Comparison of ENCODE assay signal across 9 mouse cellular contexts in genomic region chr3:95517493-95517898, GRCm38 (mm10). TPM values are rescaled to one million over a fixed set of nuclear protein-coding genes. Genes with fewer than 3 reads are reported as not detected.
DNase-seq lines count a peak whose midpoint lies in the region; ATAC-seq lines count a peak whose summit lies in the region.
"Had no signal": no experiment of that assay in that cellular context is flagged by ENCODE, and none has a peak within 500 bp of the region (broad histone marks: within the 10 kb centered on the region; RNA-seq: fewer than 3 reads in every experiment).

No protein-coding gene starts in this region.

- peak; percentile 74 for DNase-seq in CD4-positive helper T cell, adult 2 months (ENCODE audit: low read depth, low spot score)
- DNase-seq in adrenal gland, postnatal 14 days = peak; percentile 76
- peak; percentile 51 to 80 for DNase-seq in heart, adult 18-20 months
- peak; percentile 65 for DNase-seq in liver, embryonic 11.5 days (ENCODE audit: low spot score)
- DNase-seq in naive thymus-derived CD4-positive, alpha-beta T cell, adult 2 months (ENCODE audit: low read depth) = peak; percentile 82

- no peak overlapping the region for H3K9ac ChIP-seq in embryonic facial prominence, embryonic 13.5 days
- no peak overlapping the region for H3K9ac ChIP-seq in kidney, embryonic 16.5 days (replicated peaks; ENCODE audit: low read length)
- H3K9ac ChIP-seq in liver, embryonic 11.5 days (ENCODE audit: low read depth, low read length) = peak overlapping the region; percentile 8; the same call in 1 of the 2 replicates
- no peak overlapping the region for H3K9ac ChIP-seq in stomach, embryonic 14.5 days (replicated peaks; ENCODE audit: low read depth, low read length)
- H3K9ac ChIP-seq: limb, embryonic 12.5 days had no signal

- no peak overlapping the region for H3K4me3 ChIP-seq in embryonic facial prominence, embryonic 13.5 days
- no peak overlapping the region for H3K4me3 ChIP-seq in kidney, embryonic 16.5 days (ENCODE audit: low read length)
- H3K4me3 ChIP-seq in liver, embryonic 11.5 days (ENCODE audit: low read depth, low read length) = no peak overlapping the region
- H3K4me3 ChIP-seq in stomach, embryonic 14.5 days (ENCODE audit: low read depth, low read length) = no peak overlapping the region
- H3K4me3 ChIP-seq: limb, embryonic 12.5 days had no signal

- no peaks in the 10 kb centered on the region for H3K36me3 ChIP-seq in embryonic facial prominence, embryonic 13.5 days
- H3K36me3 ChIP-seq in kidney, embryonic 16.5 days (ENCODE audit: insufficient read depth, low read length) = no peaks in the 10 kb centered on the region
- H3K36me3 ChIP-seq in liver, embryonic 11.5 days (ENCODE audit: control insufficient read depth, insufficient read depth, low read length) = no peaks in the 10 kb centered on the region
- no peaks in the 10 kb centered on the region for H3K36me3 ChIP-seq in stomach, embryonic 14.5 days (ENCODE audit: control insufficient read depth, insufficient read depth, low read length)
- H3K36me3 ChIP-seq: limb, embryonic 12.5 days had no signal

- H3K27me3 ChIP-seq in embryonic facial prominence, embryonic 13.5 days = no peaks in the 10 kb centered on the region
- no peaks in the 10 kb centered on the region for H3K27me3 ChIP-seq in kidney, embryonic 16.5 days (ENCODE audit: insufficient read depth, low read length)
- H3K27me3 ChIP-seq in liver, embryonic 11.5 days (replicated peaks; ENCODE audit: control insufficient read depth, insufficient read depth, low read length) = no peaks in the 10 kb centered on the region
- H3K27me3 ChIP-seq in stomach, embryonic 14.5 days (ENCODE audit: control insufficient read depth, insufficient read depth, low read length) = no peaks in the 10 kb centered on the region
- H3K27me3 ChIP-seq: limb, embryonic 12.5 days had no signal

- no peak overlapping the region for H3K27ac ChIP-seq in embryonic facial prominence, embryonic 13.5 days
- H3K27ac ChIP-seq in kidney, embryonic 16.5 days (ENCODE audit: low read length) = no peak overlapping the region
- peak overlapping the region; percentile 77 for H3K27ac ChIP-seq in liver, embryonic 11.5 days (ENCODE audit: low read depth, low read length)
- no peak overlapping the region for H3K27ac ChIP-seq in stomach, embryonic 14.5 days (ENCODE audit: low read length)

- WGBS in embryonic facial prominence, embryonic 13.5 days = 21% methylated on average over 10 of the region's 10 CpGs
- 23% methylated on average over 10 of the region's 10 CpGs for WGBS in kidney, embryonic 16.5 days
- 28% methylated on average over 10 of the region's 10 CpGs for WGBS in liver, embryonic 11.5 days
- WGBS in stomach, embryonic 14.5 days = 17% methylated on average over 10 of the region's 10 CpGs

- H3K4me2 ChIP-seq in embryonic facial prominence, embryonic 13.5 days = peak overlapping the region; percentile 18; the same call in 1 of the 2 replicates
- no peak overlapping the region for H3K4me2 ChIP-seq in kidney, embryonic 16.5 days (replicated peaks; ENCODE audit: low read depth, low read length)
- H3K4me2 ChIP-seq in liver, embryonic 11.5 days = peak overlapping the region; percentile 52
- no peak overlapping the region for H3K4me2 ChIP-seq in stomach, embryonic 14.5 days (replicated peaks; ENCODE audit: low read depth, low read length)
- H3K4me2 ChIP-seq: limb, embryonic 12.5 days had no signal

- H3K4me1 ChIP-seq in embryonic facial prominence, embryonic 13.5 days = peaks cover 3% of the 10 kb centered on the region; the same call in 1 of the 2 replicates
- no peaks in the 10 kb centered on the region for H3K4me1 ChIP-seq in kidney, embryonic 16.5 days (ENCODE audit: insufficient read depth, low read length)
- peaks cover 36% of the 10 kb centered on the region for H3K4me1 ChIP-seq in liver, embryonic 11.5 days (replicated peaks; ENCODE audit: control insufficient read depth, insufficient read depth, low read length)
- H3K4me1 ChIP-seq in stomach, embryonic 14.5 days (ENCODE audit: control insufficient read depth, insufficient read depth, low read length) = no peaks in the 10 kb centered on the region

- no peaks in the 10 kb centered on the region for H3K9me3 ChIP-seq in embryonic facial prominence, embryonic 13.5 days
- no peaks in the 10 kb centered on the region for H3K9me3 ChIP-seq in kidney, embryonic 16.5 days (ENCODE audit: low read length)
- no peaks in the 10 kb centered on the region for H3K9me3 ChIP-seq in liver, embryonic 11.5 days (ENCODE audit: control insufficient read depth, low read length)
- H3K9me3 ChIP-seq in stomach, embryonic 14.5 days (ENCODE audit: control insufficient read depth, low read depth, low read length) = no peaks in the 10 kb centered on the region
- H3K9me3 ChIP-seq: limb, embryonic 12.5 days had no signal

- ATAC-seq in embryonic facial prominence, embryonic 13.5 days (ENCODE audit: insufficient number of reproducible peaks, insufficient read depth, low FRiP score, low TSS enrichment, low read depth) = no peak
- peak; percentile 46 for ATAC-seq in kidney, embryonic 16.5 days (ENCODE audit: low FRiP score, low TSS enrichment)
- peak; percentile 27 for ATAC-seq in liver, embryonic 11.5 days (replicated peaks; ENCODE audit: low FRiP score)
- peak; percentile 26; the same call in 1 of the 2 replicates for ATAC-seq in stomach, embryonic 14.5 days (ENCODE audit: insufficient number of reproducible peaks, insufficient read depth, low FRiP score, low read depth)

RNA-seq across cellular contexts. Expression of gene Ctss, which starts 9.1 kb away (rescaled TPM):
- 15.2 and 28.4 TPM in 2 replicates for total RNA-seq in adrenal gland, postnatal 14 days (2021)
- 11.8 and 12.6 TPM in 2 replicates for polyA plus RNA-seq in embryonic facial prominence, embryonic 13.5 days (2015; fragmentation: Nextera tagmentation; extraction: Ambion mirVana)
- 10 to 100 TPM; 18.2 to 24.3 TPM for total RNA-seq in heart, adult 18-20 months (2021)
- 12.1 and 12.4 TPM in 2 replicates for polyA plus RNA-seq in kidney, embryonic 16.5 days (2015; fragmentation: Nextera tagmentation; extraction: Ambion mirVana)
- polyA plus RNA-seq in liver, embryonic 11.5 days (2014; fragmentation: Nextera tagmentation; extraction: Ambion mirVana) = 16.6 and 18.5 TPM in 2 replicates
- 20.3 and 24.5 TPM in 2 replicates for polyA plus RNA-seq in stomach, embryonic 14.5 days (2014; fragmentation: Nextera tagmentation; extraction: Ambion mirVana)

RNA-seq across cellular contexts. Expression of gene Ctsk, which starts 18.4 kb away (rescaled TPM):
- 8.4 and 11.0 TPM in 2 replicates for total RNA-seq in adrenal gland, postnatal 14 days (2021)
- polyA plus RNA-seq in embryonic facial prominence, embryonic 13.5 days (2015; fragmentation: Nextera tagmentation; extraction: Ambion mirVana) = 37.9 and 41.4 TPM in 2 replicates
- 1 to 10 TPM; 5.5 to 7.4 TPM for total RNA-seq in heart, adult 18-20 months (2021)
- polyA plus RNA-seq in kidney, embryonic 16.5 days (2015; fragmentation: Nextera tagmentation; extraction: Ambion mirVana) = 5.6 and 8.9 TPM in 2 replicates
- 1.7 and 1.8 TPM in 2 replicates for polyA plus RNA-seq in liver, embryonic 11.5 days (2014; fragmentation: Nextera tagmentation; extraction: Ambion mirVana)
- 12.7 and 13.3 TPM in 2 replicates for polyA plus RNA-seq in stomach, embryonic 14.5 days (2014; fragmentation: Nextera tagmentation; extraction: Ambion mirVana)

RNA-seq across cellular contexts. Expression of gene Hormad1, which starts 42.0 kb away (rescaled TPM):
- total RNA-seq in adrenal gland, postnatal 14 days (2021) = not detected in 2 replicates
- polyA plus RNA-seq in embryonic facial prominence, embryonic 13.5 days (2015; fragmentation: Nextera tagmentation; extraction: Ambion mirVana) = not detected in 2 replicates
- not detected for total RNA-seq in heart, adult 18-20 months (2021)
- 0.17 TPM in 1 of 2 replicates, not detected in the other for polyA plus RNA-seq in kidney, embryonic 16.5 days (2015; fragmentation: Nextera tagmentation; extraction: Ambion mirVana)
- 0.13 and 0.23 TPM in 2 replicates for polyA plus RNA-seq in liver, embryonic 11.5 days (2014; fragmentation: Nextera tagmentation; extraction: Ambion mirVana)
- polyA plus RNA-seq in stomach, embryonic 14.5 days (2014; fragmentation: Nextera tagmentation; extraction: Ambion mirVana) = not detected in 2 replicates
- polyA plus RNA-seq: limb, embryonic 12.5 days had no signal

Comparison
In these comparisons a context has a peak if more than half of its experiments do, and no peak if none do; other contexts are left out.
1. H3K4me2 ChIP-seq: peak in embryonic facial prominence, embryonic 13.5 days (single experiment) and liver, embryonic 11.5 days (single experiment); none in kidney, embryonic 16.5 days (single experiment) and stomach, embryonic 14.5 days (single experiment).
2. Peak in every context shown above with its lines, with median percentiles within 50 percentile points of each other: DNase-seq.